Mouse (Mus musculus) activated CD4-positive, CD25-positive, alpha-beta regulatory T cell, adult 4 months (primary cell): ENCODE data around the gene Stk40. TPM values are rescaled to one million over a fixed set of nuclear protein-coding genes. Genes with fewer than 3 reads are reported as not detected.

Experiments used
- ATAC-seq: one replicate; pipeline ENCODE4 v1.8.0; 2017
- polyA plus RNA-seq, 2 experiments: library from polyadenylated mRNA; unstranded; fragments of 100-300 nt; shearing (Covaris generic); gene quantifications; one replicate each; pipeline ENCODE4 v1.2.1; 2017

Stk40 gene
- polyA plus RNA-seq, 2 experiments from 2014 or later, result 15.5 to 20.4 TPM

GRCm38 (mm10) chr4:126099365-126099764, 4.4 kb upstream of the Stk40 start:
- no peak for ATAC-seq

GRCm38 (mm10) chr4:126100764-126101163, 3.0 kb upstream of the Stk40 start:
- ATAC-seq, result no peak

- no peak for ATAC-seq
These were observed 1.5 kb upstream of the Stk40 start for GRCm38 (mm10) chr4:126102061-126102841.

GRCm38 (mm10) chr4:126103057-126103581, 638 bp upstream of the Stk40 start:
- ATAC-seq, result peak; percentile 65

GRCm38 (mm10) chr4:126104261-126105075, 711 bp downstream of the Stk40 start:
- no peak for ATAC-seq

GRCm38 (mm10) chr4:126105131-126105783, 1.5 kb downstream of the Stk40 start:
- ATAC-seq, result no peak

GRCm38 (mm10) chr4:126108061-126108740, 4.4 kb downstream of the Stk40 start:
- no peak for ATAC-seq

- peak; percentile 25 for ATAC-seq
These were observed 6.0 kb downstream of the Stk40 start for GRCm38 (mm10) chr4:126109613-126110373.

GRCm38 (mm10) chr4:126110374-126111152, 6.8 kb downstream of the Stk40 start:
- ATAC-seq, result peak; percentile 88

GRCm38 (mm10) chr4:126111153-126111549, 7.4 kb downstream of the Stk40 start:
- ATAC-seq, result peak; percentile 21

GRCm38 (mm10) chr4:126113243-126113642, 9.5 kb downstream of the Stk40 start:
- ATAC-seq, result no peak

- ATAC-seq, result no peak
These were observed 10.2 kb downstream of the Stk40 start for GRCm38 (mm10) chr4:126113943-126114342.

- ATAC-seq, result no peak
These were observed 11.7 kb downstream of the Stk40 start for GRCm38 (mm10) chr4:126115411-126115810.

- ATAC-seq, result no peak
These were observed 12.2 kb downstream of the Stk40 start for GRCm38 (mm10) chr4:126115871-126116521.

GRCm38 (mm10) chr4:126117116-126117515, 13.4 kb downstream of the Stk40 start:
- ATAC-seq, result no peak

GRCm38 (mm10) chr4:126118651-126119050, 14.9 kb downstream of the Stk40 start:
- ATAC-seq, result no peak

GRCm38 (mm10) chr4:126119051-126119450, 15.3 kb downstream of the Stk40 start:
- no peak for ATAC-seq

GRCm38 (mm10) chr4:126120052-126120451, 16.3 kb downstream of the Stk40 start:
- ATAC-seq, result no peak

- ATAC-seq, result no peak
These were observed 16.7 kb downstream of the Stk40 start for GRCm38 (mm10) chr4:126120506-126120905.
